Mouse (Mus musculus) 3134 (cell line): ENCODE data around the gene Spp1.

Experiments used
- DNase-seq: peaks from one replicate; pipeline ENCODE4 v3.0.0-alpha.2; 2011; ENCODE audit warnings: low spot score; ENCODE audit not compliant: insufficient read length; ENCODE audit errors: extremely low read depth

Gene Spp1

GRCm38 (mm10) chr5:104434835-104435301, at the start of gene Spp1:
TSS of gene Spp1 (plus strand) at chr5:104435118.
- peak; percentile 78 for DNase-seq

GRCm38 (mm10) chr5:104385521-104385920, 49.4 kb upstream of the Spp1 start:
- DNase-seq, result no peak

DNA sequence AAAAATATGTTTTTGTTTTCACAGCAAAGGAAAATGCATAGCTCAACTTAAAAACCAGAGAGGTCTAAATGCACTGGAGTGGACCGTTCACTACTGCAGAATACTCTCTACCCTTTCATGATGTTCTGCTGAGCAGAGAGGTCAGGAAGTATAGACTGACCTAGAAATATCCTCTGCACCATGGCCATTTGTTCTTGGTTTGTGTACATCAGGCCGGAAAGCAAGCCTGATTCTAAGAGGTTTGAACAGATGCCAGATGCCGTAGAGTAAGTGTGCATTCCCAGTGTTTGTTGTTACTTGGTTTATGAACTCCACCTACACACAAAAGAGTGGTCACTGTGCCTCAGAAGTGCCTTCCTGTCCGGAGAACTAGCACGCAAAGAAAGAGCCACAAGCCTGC, 48.0 kb upstream of the Spp1 start:
- DNase-seq, result no peak

DNA sequence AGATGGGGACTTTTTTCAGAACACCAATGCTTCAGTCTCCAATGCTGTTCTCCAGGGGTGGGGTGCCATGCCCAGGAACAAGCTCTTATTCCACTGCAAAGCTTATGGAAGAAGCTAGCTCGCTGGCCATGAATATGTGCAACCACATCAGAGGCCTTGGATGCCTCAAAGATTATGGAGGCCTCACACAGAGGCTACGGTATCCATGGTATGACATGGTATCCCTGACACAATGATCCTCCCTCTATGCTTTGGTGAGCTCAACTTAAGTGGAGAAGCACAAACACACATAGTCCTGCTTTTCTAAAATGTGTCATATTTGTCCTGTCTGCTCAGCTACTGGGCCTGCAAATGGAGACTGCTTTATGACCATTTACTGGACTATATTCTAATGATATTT, 44.0 kb upstream of the Spp1 start:
- no peak for DNase-seq

DNA sequence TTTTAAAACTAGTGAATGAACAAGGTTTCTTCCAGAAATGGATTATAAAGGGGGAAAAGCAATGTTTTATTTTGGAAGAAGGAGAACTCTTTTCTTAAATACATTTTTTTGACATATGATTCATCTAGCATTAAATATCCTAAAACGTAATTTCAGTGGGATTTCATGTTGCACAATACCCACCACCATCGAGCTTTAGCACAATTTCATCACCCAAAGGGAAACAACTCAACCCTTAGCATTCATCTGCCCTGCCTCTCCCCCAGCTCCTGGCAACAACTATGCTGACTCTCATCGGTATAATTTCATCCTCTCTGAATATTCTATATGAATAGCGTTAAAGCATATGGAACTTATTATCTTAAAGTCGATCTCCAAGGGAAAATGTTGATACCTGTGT, 42.1 kb upstream of the Spp1 start:
- DNase-seq, result no peak

DNA sequence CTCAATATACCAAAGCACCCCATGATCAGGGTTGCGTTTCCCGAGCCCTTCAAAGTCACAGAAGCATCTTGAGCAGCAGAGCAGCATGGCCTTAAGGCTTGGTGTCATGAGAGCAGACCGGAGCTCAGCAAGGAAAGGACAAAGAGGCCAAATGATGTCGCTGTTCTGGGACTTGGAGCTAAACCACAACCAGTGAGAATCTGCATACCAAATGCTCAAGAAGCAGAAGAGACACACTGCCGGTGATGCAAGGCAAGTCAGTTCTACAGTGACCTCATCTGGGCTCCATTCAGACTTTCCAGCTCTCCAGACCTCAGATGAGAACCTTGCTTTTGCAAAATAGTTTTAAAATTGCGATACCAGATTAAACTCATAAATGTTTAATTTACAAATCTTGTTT, 38.6 kb upstream of the Spp1 start:
- peak; percentile 56 for DNase-seq

- DNase-seq, result no peak
Observed at GRCm38 (mm10) chr5:104398001-104398400, 36.9 kb upstream of the Spp1 start.

- DNase-seq, result no peak
Observed at GRCm38 (mm10) chr5:104399291-104399950, 35.5 kb upstream of the Spp1 start.

GRCm38 (mm10) chr5:104399970-104400369, 34.9 kb upstream of the Spp1 start:
- DNase-seq, result no peak

DNA sequence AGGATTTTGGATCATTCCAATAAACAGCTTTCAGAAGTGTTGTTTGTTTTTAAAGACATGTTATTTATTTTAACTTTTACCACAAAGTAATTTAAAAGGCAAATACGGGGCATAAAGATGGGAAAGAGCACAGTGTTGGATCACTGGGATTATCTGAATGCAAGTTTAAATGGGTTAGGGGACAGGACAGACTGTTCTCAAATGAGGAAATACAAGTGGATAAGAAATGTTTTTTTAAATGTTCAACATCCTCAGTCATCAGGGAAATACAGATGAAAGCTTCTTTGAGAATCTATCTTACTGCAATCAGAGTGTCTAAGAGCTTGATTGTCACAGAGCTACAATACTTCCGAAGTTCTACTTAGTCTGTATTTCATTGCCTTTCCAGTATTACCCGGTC, 32.3 kb upstream of the Spp1 start:
- DNase-seq, result no peak

DNA sequence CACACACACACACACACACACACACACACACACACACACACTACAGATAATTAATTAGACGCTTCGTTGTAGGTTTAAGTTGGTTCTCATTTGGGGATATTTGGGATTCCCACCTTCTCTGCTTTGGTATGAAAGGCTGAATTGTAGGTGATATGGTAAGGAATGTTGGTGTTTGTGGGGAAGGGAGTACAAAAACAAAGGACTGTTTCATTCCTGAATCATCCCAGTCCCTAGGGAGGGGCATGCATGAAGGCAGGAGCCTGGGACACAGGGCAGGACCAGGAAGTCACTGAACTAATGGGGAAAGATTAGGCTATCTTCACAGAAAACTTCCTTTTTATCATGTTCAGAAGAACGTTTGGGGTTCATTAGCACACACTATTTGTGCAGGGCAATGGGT, 31.6 kb upstream of the Spp1 start:
- peak; percentile 62 for DNase-seq

- DNase-seq, result no peak
Observed at GRCm38 (mm10) chr5:104404551-104404950, 30.4 kb upstream of the Spp1 start.

- no peak for DNase-seq
Observed at GRCm38 (mm10) chr5:104405051-104405450, 29.9 kb upstream of the Spp1 start.

GRCm38 (mm10) chr5:104406756-104407155, 28.2 kb upstream of the Spp1 start:
- DNase-seq, result peak; percentile 30

- DNase-seq, result peak; percentile 80
Observed at GRCm38 (mm10) chr5:104407541-104408231, 27.2 kb upstream of the Spp1 start.

- DNase-seq, result no peak
Observed at GRCm38 (mm10) chr5:104408549-104408948, 26.4 kb upstream of the Spp1 start.

- DNase-seq, result no peak
Observed at GRCm38 (mm10) chr5:104415999-104416398, 18.9 kb upstream of the Spp1 start.

DNA sequence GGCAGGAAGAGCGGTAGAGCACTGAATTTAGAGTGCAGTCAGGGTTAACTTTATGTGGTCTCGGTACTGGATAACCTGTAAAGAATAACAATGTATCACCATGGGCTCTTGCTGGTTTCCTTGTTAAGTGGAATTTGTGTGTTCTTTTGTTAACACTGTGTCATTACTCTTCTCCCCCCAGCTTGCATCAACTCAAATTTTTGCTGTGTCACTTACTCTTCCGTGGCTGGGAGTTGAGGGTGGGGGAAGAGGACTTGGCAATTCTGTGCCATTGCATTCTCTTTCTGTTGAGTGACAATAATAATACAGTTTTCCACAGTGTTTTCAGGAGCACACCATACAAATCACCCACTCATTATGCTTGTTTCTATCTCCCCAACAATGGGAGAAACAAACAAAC, 17.9 kb upstream of the Spp1 start:
- DNase-seq, result no peak

DNA sequence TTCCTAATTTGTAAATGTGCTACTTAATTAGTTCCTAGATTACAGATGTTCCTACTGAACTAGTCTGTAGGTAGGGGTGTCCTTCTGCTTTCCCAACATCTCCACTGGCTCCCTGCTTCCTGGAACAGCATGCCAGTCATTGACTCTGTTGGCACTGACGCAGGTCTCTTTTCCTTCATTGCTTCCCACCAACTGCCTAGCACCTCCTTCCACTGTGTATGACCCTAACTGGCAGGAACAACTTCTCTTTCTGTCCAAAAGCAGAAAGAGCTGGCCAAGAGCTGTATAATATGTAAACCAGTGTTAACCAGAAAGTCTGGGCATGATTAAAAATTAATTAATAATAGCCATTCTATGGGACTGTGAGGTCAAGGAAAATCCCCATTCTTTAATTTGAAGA, 17.2 kb upstream of the Spp1 start:
- no peak for DNase-seq

DNA sequence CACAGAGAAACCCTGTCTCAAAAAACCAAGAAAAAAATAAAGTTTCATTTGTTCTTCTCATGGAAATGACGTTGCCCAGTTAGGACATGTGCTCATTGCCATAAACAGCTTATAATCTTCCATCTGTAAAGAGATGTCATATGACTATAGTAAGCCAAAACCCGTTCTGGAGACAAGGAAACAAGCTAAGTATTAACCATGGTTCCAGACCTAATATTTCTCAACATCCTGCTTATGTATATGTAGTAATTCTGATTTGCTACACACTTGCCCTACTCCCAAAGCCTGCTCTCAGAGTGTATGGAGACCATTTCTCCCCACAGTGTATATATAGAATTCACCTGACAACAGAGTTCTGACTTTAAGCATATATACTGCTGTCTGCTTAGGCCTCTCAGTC, 12.9 kb upstream of the Spp1 start:
- DNase-seq, result no peak

DNA sequence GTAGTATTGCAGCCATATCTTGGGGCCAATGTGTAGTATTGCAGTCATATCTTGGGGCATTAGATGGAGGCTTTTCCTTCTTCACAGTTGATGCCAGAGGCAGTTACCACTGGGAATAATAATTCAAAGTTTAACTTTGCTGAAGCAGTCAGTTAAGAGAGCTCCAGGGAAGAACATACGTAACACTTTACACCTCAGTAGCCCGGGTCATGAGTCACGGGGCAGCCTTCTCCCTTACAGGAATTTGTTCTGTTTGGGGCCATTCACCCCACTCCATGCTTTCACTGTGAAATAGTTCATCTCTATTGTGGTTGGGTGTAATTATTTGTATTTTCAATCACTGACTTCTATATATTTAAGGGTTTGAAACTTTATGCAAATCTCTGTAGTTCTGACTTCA, 11.1 kb upstream of the Spp1 start:
- no peak for DNase-seq

DNA sequence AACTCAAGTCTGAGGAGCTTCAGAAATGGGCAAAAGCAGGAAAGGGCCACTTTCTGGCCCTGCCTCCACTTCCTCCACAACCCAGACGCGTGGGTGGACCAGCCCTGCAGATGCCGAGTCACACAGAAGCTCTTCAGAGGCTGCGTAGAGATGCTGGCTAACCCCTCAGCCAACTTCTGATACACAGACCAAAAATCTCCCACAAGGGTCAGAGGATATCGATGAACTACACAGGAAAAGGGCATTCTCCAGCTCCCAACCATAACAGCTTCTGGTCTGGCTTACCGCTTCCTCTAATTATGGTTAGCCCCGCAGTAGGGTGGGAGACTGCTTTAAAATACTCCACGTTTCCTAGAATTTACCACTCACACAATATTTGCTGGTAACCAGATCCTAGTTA, 9.0 kb upstream of the Spp1 start:
- DNase-seq, result no peak
